8 mouse cellular contexts compared by ENCODE assay signal in genomic region chr6:70842991-70843390, GRCm38 (mm10). TPM values are rescaled to one million over a fixed set of nuclear protein-coding genes. Genes with fewer than 3 reads are reported as not detected.
DNase-seq lines count a peak whose midpoint lies in the region; ATAC-seq and TF ChIP-seq lines count a peak whose summit lies in the region.

No protein-coding gene starts in this region.

- peak overlapping the region; percentile 73; the same call in 1 of the 2 replicates for H3K9ac ChIP-seq in hindbrain, embryonic 13.5 days
- no peak overlapping the region for H3K9ac ChIP-seq in liver, embryonic 16.5 days (ENCODE audit: low read depth, low read length)
- H3K9ac ChIP-seq in stomach, postnatal 0 days (ENCODE audit: low read length), result no peak overlapping the region; the same call in 1 of the 2 replicates

- DNase-seq in cerebellum, adult 8-10 months, result peak; percentile 14
- no peak for DNase-seq in cerebellum, adult 18-20 months
- peak; percentile 16 for DNase-seq in embryo, embryonic 11 days
- no peak for DNase-seq in stomach, postnatal 0 days (ENCODE audit: low spot score)
- no peak for DNase-seq in gastrocnemius, postnatal 14 days
- DNase-seq in B cell, adult 2 months, result no peak

- intact Hi-C loops in gastrocnemius, postnatal 14 days (cut with DNase I; ENCODE audit: low total_unique reads), result no loop called here

- no peak for TF ChIP-seq EP300 in stomach, postnatal 0 days (optimal IDR thresholded peaks at IDR 0.05)

- H3K9me3 ChIP-seq in hindbrain, embryonic 13.5 days, result no peaks in the 10 kb centered on the region
- H3K9me3 ChIP-seq in liver, embryonic 16.5 days (replicated peaks; ENCODE audit: control insufficient read depth, low read length), result no peaks in the 10 kb centered on the region
- H3K9me3 ChIP-seq in stomach, postnatal 0 days (ENCODE audit: control insufficient read depth, low read length), result no peaks in the 10 kb centered on the region

- no peak for ATAC-seq in hindbrain, embryonic 13.5 days (ENCODE audit: low FRiP score)
- ATAC-seq in liver, embryonic 16.5 days (ENCODE audit: low read depth), result no peak
- no peak for ATAC-seq in stomach, postnatal 0 days (ENCODE audit: low FRiP score, low TSS enrichment)

- H3K27me3 ChIP-seq in hindbrain, embryonic 13.5 days, result no peaks in the 10 kb centered on the region
- no peaks in the 10 kb centered on the region for H3K27me3 ChIP-seq in liver, embryonic 16.5 days (ENCODE audit: control insufficient read depth, insufficient read depth, low read depth, low read length)
- H3K27me3 ChIP-seq in stomach, postnatal 0 days (ENCODE audit: control insufficient read depth, insufficient read depth, low read length), result no peaks in the 10 kb centered on the region

- peak overlapping the region; percentile 88; the same call in 1 of the 2 replicates for H3K27ac ChIP-seq in hindbrain, embryonic 13.5 days
- H3K27ac ChIP-seq in liver, embryonic 16.5 days (ENCODE audit: low read length), result no peak overlapping the region
- H3K27ac ChIP-seq in stomach, postnatal 0 days (replicated peaks), result peak overlapping the region; percentile 86

- H3K4me1 ChIP-seq in hindbrain, embryonic 13.5 days (replicated peaks), result peaks cover 33% of the 10 kb centered on the region
- H3K4me1 ChIP-seq in liver, embryonic 16.5 days (ENCODE audit: control insufficient read depth, low read depth, low read length), result peaks cover 25% of the 10 kb centered on the region
- no peaks in the 10 kb centered on the region for H3K4me1 ChIP-seq in stomach, postnatal 0 days (replicated peaks; ENCODE audit: control insufficient read depth, insufficient read depth)

- no peaks in the 10 kb centered on the region for H3K36me3 ChIP-seq in hindbrain, embryonic 13.5 days
- H3K36me3 ChIP-seq in liver, embryonic 16.5 days (ENCODE audit: control insufficient read depth, insufficient read depth), result no peaks in the 10 kb centered on the region
- no peaks in the 10 kb centered on the region for H3K36me3 ChIP-seq in stomach, postnatal 0 days (ENCODE audit: control insufficient read depth, insufficient read depth, low read length)

- 59% methylated on average over 5 of the region's 5 CpGs for WGBS in hindbrain, embryonic 13.5 days
- 60% methylated on average over 5 of the region's 5 CpGs for whole genome bisulfite sequencing in liver, embryonic 16.5 days (ENCODE audit: insufficient replicate concordance)
- WGBS in stomach, postnatal 0 days, result 40% methylated on average over 5 of the region's 5 CpGs

- TF ChIP-seq CTCF in stomach, postnatal 0 days (IDR thresholded peaks at IDR 0.05; ENCODE audit: low read depth), result no peak

- peak overlapping the region; percentile 71 for H3K4me2 ChIP-seq in hindbrain, embryonic 13.5 days
- H3K4me2 ChIP-seq in liver, embryonic 16.5 days (ENCODE audit: low read depth, low read length), result peak overlapping the region; percentile 89
- H3K4me2 ChIP-seq in stomach, postnatal 0 days (replicated peaks; ENCODE audit: low read depth), result peak overlapping the region; percentile 57

- peak overlapping the region; percentile 47; the same call in 1 of the 2 replicates for H3K4me3 ChIP-seq in hindbrain, embryonic 13.5 days
- H3K4me3 ChIP-seq in liver, embryonic 16.5 days (ENCODE audit: low read depth, low read length), result no peak overlapping the region
- H3K4me3 ChIP-seq in stomach, postnatal 0 days (ENCODE audit: low read depth, low read length), result no peak overlapping the region; the same call in 1 of the 2 replicates

RNA-seq across cellular contexts. Expression of gene Eif2ak3, which starts 1.3 kb away (rescaled TPM):
- polyA plus RNA-seq in hindbrain, embryonic 13.5 days (2015; fragmentation: Nextera tagmentation; extraction: Ambion mirVana), result 13.5 and 13.9 TPM in 2 replicates
- 4.1 and 4.8 TPM in 2 replicates for polyA plus RNA-seq in liver, embryonic 16.5 days (2015; fragmentation: Nextera tagmentation; extraction: Ambion mirVana)
- 6.7 and 7.6 TPM in 2 replicates for polyA plus RNA-seq in stomach, postnatal 0 days (2015; fragmentation: Nextera tagmentation; extraction: Ambion mirVana)
- total RNA-seq in gastrocnemius, postnatal 14 days (2021), result 1 to 10 TPM; 7.0 to 9.5 TPM

RNA-seq across cellular contexts. Expression of gene Rpia, which starts 51.0 kb away (rescaled TPM):
- 3.2 and 3.3 TPM in 2 replicates for polyA plus RNA-seq in hindbrain, embryonic 13.5 days (2015; fragmentation: Nextera tagmentation; extraction: Ambion mirVana)
- polyA plus RNA-seq in liver, embryonic 16.5 days (2015; fragmentation: Nextera tagmentation; extraction: Ambion mirVana), result 2.0 and 2.3 TPM in 2 replicates
- polyA plus RNA-seq in stomach, postnatal 0 days (2015; fragmentation: Nextera tagmentation; extraction: Ambion mirVana), result 2.4 and 2.6 TPM in 2 replicates
- 1 to 10 TPM; 8.5 to 9.4 TPM for total RNA-seq in gastrocnemius, postnatal 14 days (2021)

Comparison
In these comparisons a context has a peak if more than half of its experiments do, and no peak if none do; other contexts are left out.
1. DNase-seq: peak in cerebellum, adult 8-10 months (single experiment) and embryo, embryonic 11 days (single experiment); none in cerebellum, adult 18-20 months (0 of 2), stomach, postnatal 0 days (single experiment), gastrocnemius, postnatal 14 days (single experiment) and B cell, adult 2 months (0 of 2).
2. Peak in every context shown above with its lines, with median percentiles within 50 percentile points of each other: H3K4me2 ChIP-seq.